Mouse (Mus musculus) neural tube, embryonic 11.5 days (tissue): ENCODE data around the gene Fam192a. TPM values are rescaled to one million over a fixed set of nuclear protein-coding genes. Genes with fewer than 3 reads are reported as not detected.

ENCODE experiments used
- ATAC-seq: fragments of 200-750 bp; cut with Nextera tagmentation; 2 replicates; pipeline ENCODE4 v1.8.0; 2017; ENCODE audit warnings: moderate number of reproducible peaks, mild to moderate bottlenecking, moderate TSS enrichment, moderate library complexity; ENCODE audit not compliant: insufficient read depth, low FRiP score, low TSS enrichment
- DNase-seq: peaks from one replicate; pipeline ENCODE4 v3.0.0-alpha.2; 2015; ENCODE audit warnings: low spot score
- H3K27ac ChIP-seq: fragments of 300-500 bp; sonication (generic); 2 replicates; pipeline ENCODE4 v1.5.1; 2014; ENCODE audit warnings: low read depth, mild to moderate bottlenecking, low read length
- H3K27me3 ChIP-seq: fragments of 300-500 bp; sonication (generic); 2 replicates; pipeline ENCODE4 v1.6.1; 2014; ENCODE audit warnings: mild to moderate bottlenecking, low read length, mixed read lengths; ENCODE audit not compliant: control insufficient read depth, insufficient read depth
- H3K36me3 ChIP-seq: fragments of 300-500 bp; sonication (generic); 2 replicates; pipeline ENCODE4 v1.6.1; 2014; ENCODE audit warnings: mild to moderate bottlenecking, low read length, moderate library complexity, mixed read lengths; ENCODE audit not compliant: control insufficient read depth, insufficient read depth
- H3K4me1 ChIP-seq: fragments of 300-500 bp; sonication (generic); 2 replicates; pipeline ENCODE4 v1.6.1; 2014; ENCODE audit warnings: low read length, mixed read lengths; ENCODE audit not compliant: control insufficient read depth, insufficient read depth
- H3K4me2 ChIP-seq: fragments of 300-500 bp; sonication (generic); 2 replicates; pipeline ENCODE4 v1.6.1; 2014; ENCODE audit warnings: low read depth, mild to moderate bottlenecking, moderate library complexity
- H3K4me3 ChIP-seq: fragments of 300-500 bp; sonication (generic); 2 replicates; pipeline ENCODE4 v1.5.1; 2014; ENCODE audit warnings: low read depth, low read length
- H3K9ac ChIP-seq: fragments of 300-500 bp; sonication (generic); 2 replicates; pipeline ENCODE4 v1.6.1; 2014; ENCODE audit warnings: mild to moderate bottlenecking, low read length
- H3K9me3 ChIP-seq: fragments of 300-500 bp; sonication (generic); 2 replicates; pipeline ENCODE4 v1.6.1; 2016; ENCODE audit warnings: low read length; ENCODE audit not compliant: control insufficient read depth
- WGBS: fragments of 180-500 bp; shearing (Covaris S2); extraction: QIAGEN DNeasy Blood & Tissue Kit; methylation state at CpG from one replicate; pipeline ENCODE4 v1.1.7; 2014; 5-methylcytosine and 5-hydroxymethylcytosine counted together
- polyA plus RNA-seq: library from polyadenylated mRNA; unstranded; fragments of >200 nt; fragmentation: Nextera tagmentation; extraction: Ambion mirVana; gene quantifications from 2 replicates; pipeline ENCODE4 v1.2.1, GENCODE M21; 2014

The Fam192a gene
- polyA plus RNA-seq, 1 experiment from 2014 or later = 101 TPM

GRCm38 (mm10) chr8:94624885-94625284 lies 23.1 kb upstream of the Fam192a start:
- ATAC-seq (no peak), DNase-seq (no peak)
- no peak overlapping the region for H3K9ac ChIP-seq
- H3K27me3 ChIP-seq = no peaks in the 10 kb centered on the region
- H3K36me3 ChIP-seq = no peaks in the 10 kb centered on the region
- 83% methylated on average over 1 of the region's 1 CpGs for WGBS
- H3K4me3 ChIP-seq = no peak overlapping the region
- no peak overlapping the region for H3K4me2 ChIP-seq
- H3K9me3 ChIP-seq = no peaks in the 10 kb centered on the region
- no peaks in the 10 kb centered on the region for H3K4me1 ChIP-seq
- no peak overlapping the region for H3K27ac ChIP-seq

GRCm38 (mm10) chr8:94607064-94607463 lies 5.3 kb upstream of the Fam192a start:
- Histone ChIP-seq H3K36me3 (no peaks in the 10 kb centered on the region), H3K27ac (no peak overlapping the region), H3K9ac (no peak overlapping the region), H3K4me1 (no peaks in the 10 kb centered on the region), H3K9me3 (no peaks in the 10 kb centered on the region), H3K4me3 (no peak overlapping the region), H3K4me2 (no peak overlapping the region), H3K27me3 (no peaks in the 10 kb centered on the region)
- DNase-seq (no peak), ATAC-seq (no peak)
- WGBS = 95% methylated on average over 5 of the region's 5 CpGs

- Histone ChIP-seq H3K4me2 (no peak overlapping the region), H3K36me3 (no peaks in the 10 kb centered on the region), H3K9me3 (no peaks in the 10 kb centered on the region), H3K4me1 (peaks cover 7% of the 10 kb centered on the region; the same call in 1 of the 2 replicates), H3K27ac (no peak overlapping the region), H3K27me3 (no peaks in the 10 kb centered on the region), H3K9ac (no peak overlapping the region), H3K4me3 (no peak overlapping the region)
- DNase-seq (no peak), ATAC-seq (no peak)
- 95% methylated on average over 2 of the region's 2 CpGs for WGBS
Observed at GRCm38 (mm10) chr8:94604030-94604429, 2.2 kb upstream of the Fam192a start.

GRCm38 (mm10) chr8:94602471-94603131 lies 804 bp upstream of the Fam192a start:
- Histone ChIP-seq H3K9me3 (no peaks in the 10 kb centered on the region), H3K4me2 (peak overlapping the region; percentile 83), H3K9ac (peak overlapping the region; percentile 91), H3K4me1 (peaks cover 7% of the 10 kb centered on the region; the same call in 1 of the 2 replicates), H3K27me3 (no peaks in the 10 kb centered on the region), H3K4me3 (peak overlapping the region; percentile 66), H3K36me3 (no peaks in the 10 kb centered on the region), H3K27ac (peak overlapping the region; percentile 69)
- under 1% methylated on average over 31 of the region's 31 CpGs for WGBS
- ATAC-seq (no peak), DNase-seq (peak; percentile 54)

DNA sequence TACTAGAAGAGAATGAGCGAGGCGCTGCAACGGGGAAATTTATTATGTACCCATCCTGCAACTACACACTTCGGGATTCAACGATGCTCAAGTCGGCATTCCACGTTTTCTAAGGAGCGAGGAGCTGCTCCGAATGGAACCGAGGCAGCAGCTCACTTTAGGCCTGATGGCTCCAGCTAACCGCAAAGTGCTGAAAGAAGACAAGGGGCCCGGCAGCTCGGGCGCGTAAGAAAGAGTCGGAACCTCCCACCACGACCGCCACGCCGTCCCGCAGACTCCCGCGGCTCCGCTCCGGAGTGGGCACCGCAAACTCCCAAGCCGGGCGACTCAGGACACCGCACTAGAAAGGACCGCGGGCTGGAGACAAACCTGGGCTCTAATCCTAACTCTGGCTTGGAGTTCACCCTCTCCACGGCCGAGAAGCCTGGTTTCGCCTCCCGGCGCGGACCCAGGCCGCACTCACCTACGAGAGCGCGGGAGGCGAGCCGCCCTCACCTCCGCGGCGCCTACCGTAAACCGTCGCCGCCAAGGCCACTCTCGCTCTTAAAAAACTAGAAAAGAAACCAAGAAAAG lies 677 bp downstream of the Fam192a start:
- Histone ChIP-seq H3K27me3 (no peaks in the 10 kb centered on the region), H3K4me2 (peak overlapping the region; percentile 56), H3K4me1 (peaks cover 7% of the 10 kb centered on the region; the same call in 1 of the 2 replicates), H3K36me3 (no peaks in the 10 kb centered on the region), H3K4me3 (peak overlapping the region; percentile 66), H3K27ac (peak overlapping the region; percentile 36), H3K9ac (peak overlapping the region; percentile 81), H3K9me3 (no peaks in the 10 kb centered on the region)
- ATAC-seq (peak; percentile 23), DNase-seq (no peak)
- WGBS = under 1% methylated on average over 51 of the region's 51 CpGs

DNA sequence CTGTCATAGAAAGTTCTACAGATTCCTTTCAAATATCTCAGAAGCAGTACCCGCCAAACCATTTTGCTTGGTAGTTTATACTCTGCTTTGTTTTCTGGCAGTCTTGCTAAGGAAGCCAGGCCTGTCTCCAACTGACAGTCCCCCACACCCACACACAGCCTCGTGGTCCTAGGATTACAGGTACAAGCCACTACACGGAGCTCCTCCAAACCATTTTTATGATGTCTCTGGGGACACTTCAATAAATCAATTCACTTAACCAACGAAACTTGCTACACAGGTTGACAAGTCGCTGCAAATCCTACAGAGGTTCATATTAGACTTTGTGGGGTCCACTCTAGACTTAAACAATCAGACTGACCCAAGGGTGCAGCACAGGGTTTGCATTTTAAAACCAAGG lies 1.3 kb downstream of the Fam192a start:
- DNase-seq (no peak), ATAC-seq (no peak)
- Histone ChIP-seq H3K9me3 (no peaks in the 10 kb centered on the region), H3K4me1 (peaks cover 7% of the 10 kb centered on the region; the same call in 1 of the 2 replicates), H3K27me3 (no peaks in the 10 kb centered on the region), H3K4me2 (peak overlapping the region; percentile 56), H3K4me3 (peak overlapping the region; percentile 66), H3K36me3 (no peaks in the 10 kb centered on the region), H3K9ac (peak overlapping the region; percentile 81), H3K27ac (no peak overlapping the region)
- WGBS = 22% methylated on average over 5 of the region's 5 CpGs

GRCm38 (mm10) chr8:94594211-94594610 lies 7.6 kb downstream of the Fam192a start:
- H3K9ac ChIP-seq = no peak overlapping the region
- no peaks in the 10 kb centered on the region for H3K36me3 ChIP-seq
- WGBS = 67% methylated on average over 1 of the region's 1 CpGs
- H3K4me2 ChIP-seq = no peak overlapping the region
- no peak overlapping the region for H3K4me3 ChIP-seq
- no peak overlapping the region for H3K27ac ChIP-seq
- no peaks in the 10 kb centered on the region for H3K9me3 ChIP-seq
- no peaks in the 10 kb centered on the region for H3K27me3 ChIP-seq
- DNase-seq (no peak), ATAC-seq (no peak)
- no peaks in the 10 kb centered on the region for H3K4me1 ChIP-seq

DNA sequence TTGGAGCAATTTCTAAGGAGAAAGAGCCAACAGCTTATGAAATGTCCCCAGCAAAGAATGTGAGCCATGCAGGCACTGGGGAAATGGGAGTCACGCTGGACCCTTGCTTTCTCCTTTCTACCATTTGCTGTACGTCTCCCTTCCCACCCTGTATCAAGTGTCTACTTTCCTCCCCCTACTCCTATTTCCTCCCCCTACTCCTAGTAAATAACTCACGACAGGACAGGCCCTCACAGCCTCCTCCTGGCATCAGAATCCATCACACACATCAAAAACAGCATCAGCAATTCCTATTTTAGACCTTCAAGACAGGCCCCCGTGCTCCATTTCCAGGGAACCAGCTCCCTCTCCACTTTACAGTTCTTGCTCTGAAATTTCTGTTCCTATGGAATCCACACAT lies 10.1 kb downstream of the Fam192a start:
- WGBS = 79% methylated on average over 4 of the region's 4 CpGs
- Histone ChIP-seq H3K9ac (no peak overlapping the region), H3K27me3 (no peaks in the 10 kb centered on the region), H3K4me3 (no peak overlapping the region), H3K4me1 (no peaks in the 10 kb centered on the region), H3K9me3 (no peaks in the 10 kb centered on the region), H3K27ac (no peak overlapping the region), H3K4me2 (no peak overlapping the region), H3K36me3 (0 out of 2 replicates have a peak, but pooled peaks cover 2% of the 10 kb centered on the region)
- no peak for ATAC-seq
- no peak for DNase-seq

DNA sequence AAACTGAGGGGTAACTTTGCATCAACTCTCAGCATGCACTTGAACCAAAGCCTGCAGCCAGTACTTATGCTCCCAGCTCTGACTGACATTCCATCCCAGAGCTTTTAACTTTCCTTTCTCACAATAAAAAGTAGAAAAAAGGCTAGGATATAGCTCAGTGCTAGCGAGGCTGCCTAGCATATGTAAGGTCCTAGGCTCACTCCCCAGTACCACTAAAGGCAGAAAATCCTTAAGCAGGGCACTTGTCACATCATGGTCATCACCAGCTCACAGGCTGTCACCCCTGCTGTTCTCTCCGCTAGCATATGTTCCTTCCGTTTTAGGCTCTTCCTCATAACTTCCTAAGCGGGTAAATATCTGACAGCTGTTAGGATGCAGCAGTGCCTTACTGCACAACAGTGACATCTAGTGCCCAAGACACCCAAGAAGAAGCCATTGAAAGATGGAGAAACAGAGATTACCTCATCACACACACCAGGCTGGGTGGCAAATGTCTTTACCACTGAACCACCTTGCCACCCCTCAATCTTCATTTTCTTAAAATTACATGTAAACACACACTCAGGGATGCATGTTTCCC lies 17.5 kb downstream of the Fam192a start:
- Histone ChIP-seq H3K9ac (no peak overlapping the region), H3K27me3 (no peaks in the 10 kb centered on the region), H3K4me1 (no peaks in the 10 kb centered on the region), H3K27ac (no peak overlapping the region), H3K9me3 (no peaks in the 10 kb centered on the region), H3K4me2 (no peak overlapping the region), H3K36me3 (peaks cover 5% of the 10 kb centered on the region; the same call in 1 of the 2 replicates), H3K4me3 (no peak overlapping the region)
- ATAC-seq (no peak), DNase-seq (peak; percentile 36)
- 51% methylated on average over 4 of the region's 4 CpGs for WGBS
